ENCODE assay signal across 9 mouse cellular contexts in genomic region chr10:75252301-75253022, GRCm38 (mm10). TPM values are rescaled to one million over a fixed set of nuclear protein-coding genes. Genes with fewer than 3 reads are reported as not detected.
A peak's percentile ranks its signal among the peaks of the same experiment; 100 is the strongest.
DNase-seq lines count a peak whose midpoint lies in the region; ATAC-seq lines count a peak whose summit lies in the region.
"Had no signal": no experiment of that assay in that cellular context is flagged by ENCODE, and none has a peak within 500 bp of the region (broad histone marks: within the 10 kb centered on the region; RNA-seq: fewer than 3 reads in every experiment).

No protein-coding gene starts in this region.

- H3K4me1 ChIP-seq in lung, embryonic 16.5 days (replicated peaks; ENCODE audit: control insufficient read depth, insufficient read depth, low read length): peaks cover 3% of the 10 kb centered on the region
- H3K4me1 ChIP-seq: neural tube, embryonic 12.5 days had no signal

- H3K4me3 ChIP-seq in lung, embryonic 16.5 days (ENCODE audit: low read length): no peak overlapping the region
- H3K4me3 ChIP-seq: neural tube, embryonic 12.5 days had no signal

- DNase-seq in cerebellum, adult 11 months: peak; percentile 36
- DNase-seq in lung, postnatal 25 days (ENCODE audit: low spot score): no peak
- DNase-seq in kidney, adult 18-20 months: peak; percentile 29
- DNase-seq in MN1 (ENCODE audit: low spot score): no peak
- DNase-seq in gastrocnemius, adult 8-10 months (ENCODE audit: low spot score in 2 of 2): no peak

- H3K9ac ChIP-seq in lung, embryonic 16.5 days (ENCODE audit: low read length): 0 out of 2 replicates have a peak overlapping the region, but pooled peaks have one; percentile 22
- H3K9ac ChIP-seq: neural tube, embryonic 12.5 days had no signal

- no peak for ATAC-seq in cerebellum, adult (ENCODE audit: insufficient number of reproducible peaks, low FRiP score, low TSS enrichment)
- ATAC-seq in lung, embryonic 16.5 days (ENCODE audit: low read depth): peak; percentile 71
- 0 out of 2 replicates have a peak, but pooled peaks have one; percentile 16 for ATAC-seq in monocyte, adult 5-6 weeks (replicated peaks; ENCODE audit: insufficient number of reproducible peaks, low FRiP score, low TSS enrichment, poor library complexity, severe bottlenecking)

- no peaks in the 10 kb centered on the region for H3K9me3 ChIP-seq in lung, embryonic 16.5 days (ENCODE audit: control insufficient read depth, low read length)
- H3K9me3 ChIP-seq: neural tube, embryonic 12.5 days had no signal

- WGBS in lung, embryonic 16.5 days: 51% methylated on average over 13 of the region's 13 CpGs

- peaks cover 12% of the 10 kb centered on the region for H3K36me3 ChIP-seq in lung, embryonic 16.5 days (ENCODE audit: control insufficient read depth, insufficient read depth, low read length)

- H3K27ac ChIP-seq in lung, embryonic 16.5 days (ENCODE audit: low read length): peak overlapping the region; percentile 42
- H3K27ac ChIP-seq: neural tube, embryonic 12.5 days had no signal

- H3K27me3 ChIP-seq in lung, embryonic 16.5 days (ENCODE audit: control insufficient read depth, insufficient read depth, low read depth, low read length): no peaks in the 10 kb centered on the region
- H3K27me3 ChIP-seq: neural tube, embryonic 12.5 days had no signal

- H3K4me2 ChIP-seq in lung, embryonic 16.5 days (ENCODE audit: low read depth, low read length): no peak overlapping the region
- H3K4me2 ChIP-seq: neural tube, embryonic 12.5 days had no signal

RNA-seq across cellular contexts. Expression of gene Specc1l, which starts 40.6 kb away (rescaled TPM):
- 48.2 and 49.0 TPM in 2 replicates for polyA plus RNA-seq in lung, embryonic 16.5 days (2015; fragmentation: Nextera tagmentation; extraction: Ambion mirVana)
- total RNA-seq in monocyte, adult 5-6 weeks (2017): 34.2 to 50.5 TPM (median 34.5 TPM) in 3 replicates
- 10 to 100 TPM; 38.2 to 51.2 (median 44.4) TPM for total RNA-seq in gastrocnemius, adult 8-10 months (2022)

Comparison
In these comparisons a context has a peak if more than half of its experiments do, and no peak if none do; other contexts are left out.
1. DNase-seq: peak in cerebellum, adult 11 months (single experiment) and kidney, adult 18-20 months (single experiment); none in lung, postnatal 25 days (single experiment), MN1 (single experiment) and gastrocnemius, adult 8-10 months (0 of 2).